Mouse (Mus musculus) thymus, adult 18-20 months (tissue): ENCODE results near the gene 1110008P14Rik.
A peak's percentile ranks its signal among the peaks of the same experiment; 100 is the strongest.
"Not testable (repeated sequence)": the region's sequence is repeated elsewhere in the genome, so short reads cannot be mapped to it uniquely, and the experiment has no call there.

Experiments
- DNase-seq, 2 experiments: peaks; one replicate each; pipeline ENCODE4 v3.0.0; 2022; ENCODE audit warnings: mixed read lengths in 2 of 2

The 1110008P14Rik gene

GRCm38 (mm10) chr2:32362817-32363340, 18.9 kb downstream of the 1110008P14Rik start:
- peak; percentile 70 to 74 for DNase-seq

- not testable (repeated sequence) for DNase-seq
Measured at GRCm38 (mm10) chr2:32362274-32362673, 19.5 kb downstream of the 1110008P14Rik start.

GRCm38 (mm10) chr2:32361437-32361836, 20.3 kb downstream of the 1110008P14Rik start:
- DNase-seq: peak in 1 of 2 experiments; percentile 53

GRCm38 (mm10) chr2:32360741-32361140, 21.0 kb downstream of the 1110008P14Rik start:
- peak in 1 of 2 experiments; percentile 49 for DNase-seq

- DNase-seq: no peak
Measured at GRCm38 (mm10) chr2:32358381-32358780, 23.4 kb downstream of the 1110008P14Rik start.

GRCm38 (mm10) chr2:32357710-32358109, 24.0 kb downstream of the 1110008P14Rik start:
- no peak for DNase-seq

GRCm38 (mm10) chr2:32356216-32356615, 25.5 kb downstream of the 1110008P14Rik start:
- no peak for DNase-seq

GRCm38 (mm10) chr2:32354336-32354895, 27.3 kb downstream of the 1110008P14Rik start:
- DNase-seq: no peak

GRCm38 (mm10) chr2:32353836-32354235, 27.9 kb downstream of the 1110008P14Rik start:
- DNase-seq: no peak

GRCm38 (mm10) chr2:32353007-32353542, 28.7 kb downstream of the 1110008P14Rik start, which contains the start of gene Dnm1:
Dnm1 (minus strand) TSS chr2:32353338.
- peak; percentile 67 for DNase-seq

GRCm38 (mm10) chr2:32352151-32353006, 29.4 kb downstream of the 1110008P14Rik start, which contains the start of gene Ciz1:
Ciz1 (plus strand) TSS chr2:32352327.
- DNase-seq: no peak

- DNase-seq: no peak
Measured at GRCm38 (mm10) chr2:32351471-32351961, 30.2 kb downstream of the 1110008P14Rik start.

- DNase-seq: no peak
Measured at GRCm38 (mm10) chr2:32350471-32351051, 31.2 kb downstream of the 1110008P14Rik start.

- DNase-seq: no peak
Measured at GRCm38 (mm10) chr2:32349625-32350255, 32.0 kb downstream of the 1110008P14Rik start.

GRCm38 (mm10) chr2:32348311-32348710, 33.4 kb downstream of the 1110008P14Rik start:
- DNase-seq: no peak

GRCm38 (mm10) chr2:32347019-32347418, 34.7 kb downstream of the 1110008P14Rik start:
- DNase-seq: no peak

GRCm38 (mm10) chr2:32344598-32345321, 37.0 kb downstream of the 1110008P14Rik start:
- DNase-seq: no peak

- DNase-seq: no peak
Measured at GRCm38 (mm10) chr2:32344056-32344455, 37.7 kb downstream of the 1110008P14Rik start.

- DNase-seq: no peak
Measured at GRCm38 (mm10) chr2:32343351-32343671, 38.4 kb downstream of the 1110008P14Rik start.

- no peak for DNase-seq
Measured at GRCm38 (mm10) chr2:32342539-32343350, 39.0 kb downstream of the 1110008P14Rik start.

- DNase-seq: no peak
Measured at GRCm38 (mm10) chr2:32342039-32342438, 39.7 kb downstream of the 1110008P14Rik start.
